Mouse (Mus musculus): ENCODE results near the gene Slc4a2.

DNA sequence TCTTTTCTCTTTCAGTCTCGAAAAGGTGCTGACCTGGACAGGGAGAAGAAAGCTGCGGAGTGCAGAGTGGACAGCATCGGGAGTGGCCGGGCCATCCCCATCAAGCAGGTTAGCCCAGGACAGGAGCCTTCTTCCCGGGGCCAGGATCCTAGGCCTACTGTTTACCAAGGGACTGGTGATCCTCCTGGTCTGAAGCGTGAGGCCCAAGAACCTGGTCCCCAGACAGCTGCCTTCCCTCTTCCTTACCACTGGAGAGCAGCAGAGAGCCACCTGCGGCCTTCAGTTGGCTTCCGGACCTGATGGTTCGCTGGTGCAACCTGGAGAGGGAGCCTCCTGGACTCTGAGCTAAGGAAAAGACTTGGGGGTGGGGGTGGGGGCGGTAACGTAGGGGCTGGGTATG is 59.7 kb downstream of the Slc4a2 start:
- TF ChIP-seq POLR2A (IDR thresholded peaks at IDR 0.05; ENCODE audit: insufficient read depth, low read depth, low read length): no peak
- peak; percentile 77 for TF ChIP-seq CTCF (IDR thresholded peaks at IDR 0.05)
- 0 out of 2 replicates have a peak, but pooled peaks have one; percentile 49 for TF ChIP-seq EP300 (IDR thresholded peaks at IDR 0.05; ENCODE audit: insufficient read depth, low read depth, low read length)
